Mouse (Mus musculus) embryonic facial prominence, embryonic 11.5 days (tissue): ENCODE results near the gene 1600002K03Rik. TPM values are rescaled to one million over a fixed set of nuclear protein-coding genes. Genes with fewer than 3 reads are reported as not detected.
"Not testable (repeated sequence)": the region's sequence is repeated elsewhere in the genome, so short reads cannot be mapped to it uniquely, and the experiment has no call there.

Experiments used
- ATAC-seq: fragments of 200-750 bp; cut with Nextera tagmentation; replicated peaks from 2 replicates; pipeline ENCODE4 v1.8.0; 2017; ENCODE audit warnings: low read depth; ENCODE audit not compliant: insufficient number of reproducible peaks, low FRiP score, low TSS enrichment
- DNase-seq: peaks from one replicate; pipeline ENCODE4 v3.0.0-alpha.2; 2015; ENCODE audit warnings: low spot score
- H3K27ac ChIP-seq: fragments of 300-500 bp; sonication (generic); replicated peaks from 2 replicates; pipeline ENCODE4 v1.5.1; 2014; ENCODE audit warnings: mild to moderate bottlenecking, low read depth, low read length, control low read depth
- H3K27me3 ChIP-seq: fragments of 300-500 bp; sonication (generic); 2 replicates; pipeline ENCODE4 v1.6.1; 2014; ENCODE audit warnings: mild to moderate bottlenecking, low read length, moderate library complexity, mixed read lengths; ENCODE audit not compliant: control insufficient read depth, insufficient read depth
- H3K36me3 ChIP-seq: fragments of 300-500 bp; sonication (generic); replicated peaks from 2 replicates; pipeline ENCODE4 v1.6.1; 2014; ENCODE audit warnings: low read depth, mild to moderate bottlenecking, low read length, moderate library complexity, mixed read lengths; ENCODE audit not compliant: control insufficient read depth, insufficient read depth
- H3K4me1 ChIP-seq: fragments of 300-500 bp; sonication (generic); 2 replicates; pipeline ENCODE4 v1.6.1; 2014; ENCODE audit warnings: low read length, mixed read lengths; ENCODE audit not compliant: control insufficient read depth, insufficient read depth
- H3K4me2 ChIP-seq: fragments of 300-500 bp; sonication (generic); 2 replicates; pipeline ENCODE4 v1.6.1; 2014; ENCODE audit warnings: low read depth, mild to moderate bottlenecking, control low read depth, low read length, moderate library complexity
- H3K4me3 ChIP-seq: fragments of 300-500 bp; sonication (generic); 2 replicates; pipeline ENCODE4 v1.5.1; 2014; ENCODE audit warnings: low read depth, low read length, control low read depth
- H3K9ac ChIP-seq: fragments of 300-500 bp; sonication (generic); replicated peaks from 2 replicates; pipeline ENCODE4 v1.6.1; 2014; ENCODE audit warnings: mild to moderate bottlenecking, control low read depth, low read length
- H3K9me3 ChIP-seq: fragments of 300-500 bp; sonication (generic); replicated peaks from 2 replicates; pipeline ENCODE4 v1.6.1; 2016; ENCODE audit warnings: mild to moderate bottlenecking, low read length, inconsistent platforms, mixed read lengths; ENCODE audit not compliant: control insufficient read depth
- WGBS: fragments of 180-500 bp; shearing (Covaris S2); extraction: QIAGEN DNeasy Blood & Tissue Kit; methylation state at CpG from one replicate; pipeline ENCODE4 v1.1.7; 2014; 5-methylcytosine and 5-hydroxymethylcytosine counted together
- polyA plus RNA-seq: library from polyadenylated mRNA; unstranded; fragments of >200 nt; fragmentation: Nextera tagmentation; extraction: Ambion mirVana; gene quantifications from 2 replicates; pipeline ENCODE4 v1.2.1, GENCODE M21; 2014

The 1600002K03Rik gene
- polyA plus RNA-seq, 1 experiment from 2014 or later = 6.8 TPM

DNA sequence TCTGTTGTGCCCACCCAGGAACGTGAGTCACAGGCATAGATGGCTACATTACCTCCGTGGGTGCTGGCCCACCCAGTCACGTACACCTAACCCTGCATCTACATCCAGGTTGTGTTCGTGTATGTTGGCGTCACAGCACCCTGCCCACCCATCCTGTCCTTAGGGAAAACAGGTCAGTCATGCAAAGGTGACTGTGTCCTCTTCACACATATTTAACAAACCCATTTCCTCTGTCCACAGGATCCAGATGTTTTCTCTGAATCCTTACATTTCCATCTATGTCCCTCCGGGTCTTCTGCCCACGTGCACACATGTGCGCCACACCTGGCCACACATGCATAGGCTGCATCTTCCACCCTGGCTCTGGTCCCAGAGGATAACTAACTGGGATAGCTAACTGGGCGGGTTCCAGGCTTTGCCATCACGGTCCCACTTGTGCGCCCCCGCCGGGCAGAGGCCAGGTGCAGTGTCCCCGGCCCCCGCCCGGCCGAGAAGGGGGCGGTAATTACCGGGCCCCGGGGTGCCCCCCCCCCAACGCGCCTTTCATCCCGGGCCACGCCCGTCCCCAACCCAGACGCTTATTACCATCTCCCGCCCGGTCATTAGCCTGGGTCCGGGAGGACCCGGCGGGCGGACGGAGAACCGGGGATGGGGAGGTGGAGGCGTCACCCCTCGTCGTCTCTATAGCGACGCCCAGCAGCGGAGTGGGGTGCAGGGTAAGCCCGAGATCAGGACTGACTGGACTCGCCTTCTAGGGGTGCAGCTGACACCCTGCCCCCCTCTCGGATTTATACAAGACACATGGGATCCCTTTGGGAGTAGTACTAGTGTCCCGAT lies 8.4 kb upstream of the 1600002K03Rik start:
- no peaks in the 10 kb centered on the region for H3K27me3 ChIP-seq
- H3K4me1 ChIP-seq = peaks cover 19% of the 10 kb centered on the region
- H3K9ac ChIP-seq = peak overlapping the region; percentile 42
- DNase-seq = no peak
- no peaks in the 10 kb centered on the region for H3K36me3 ChIP-seq
- WGBS = 10% methylated on average over 40 of the region's 44 CpGs
- peak overlapping the region; percentile 32 for H3K4me3 ChIP-seq
- no peak overlapping the region; the same call in 1 of the 2 replicates for H3K27ac ChIP-seq
- ATAC-seq = no peak; the same call in 1 of the 2 replicates
- peak overlapping the region; percentile 87 for H3K4me2 ChIP-seq
- no peaks in the 10 kb centered on the region for H3K9me3 ChIP-seq

DNA sequence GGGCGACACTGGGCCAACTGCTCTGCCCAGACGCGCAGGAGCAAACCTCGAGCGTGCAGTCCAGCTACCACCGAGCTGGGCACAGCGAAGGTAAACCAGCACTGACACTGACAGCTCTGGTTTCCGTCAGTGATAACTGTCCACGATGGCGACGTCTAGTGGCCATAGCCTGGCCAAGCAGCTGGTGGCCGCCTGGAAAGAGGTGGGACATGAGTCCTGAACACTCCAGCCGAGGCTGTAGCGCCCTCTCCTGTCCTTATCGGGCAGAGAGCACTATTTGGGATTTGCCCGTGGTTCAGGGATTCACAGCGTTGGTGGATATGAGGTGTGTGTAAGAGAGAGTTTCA lies 7.8 kb upstream of the 1600002K03Rik start:
- peak; percentile 97 for DNase-seq
- no peak overlapping the region; the same call in 1 of the 2 replicates for H3K9ac ChIP-seq
- H3K27ac ChIP-seq = no peak overlapping the region; the same call in 1 of the 2 replicates
- peak overlapping the region; percentile 32 for H3K4me3 ChIP-seq
- under 1% methylated on average over 17 of the region's 17 CpGs for WGBS
- H3K4me2 ChIP-seq = peak overlapping the region; percentile 87
- peak; percentile 16 for ATAC-seq
- no peaks in the 10 kb centered on the region for H3K9me3 ChIP-seq
- no peaks in the 10 kb centered on the region for H3K27me3 ChIP-seq
- no peaks in the 10 kb centered on the region for H3K36me3 ChIP-seq
- H3K4me1 ChIP-seq = peaks cover 19% of the 10 kb centered on the region

DNA sequence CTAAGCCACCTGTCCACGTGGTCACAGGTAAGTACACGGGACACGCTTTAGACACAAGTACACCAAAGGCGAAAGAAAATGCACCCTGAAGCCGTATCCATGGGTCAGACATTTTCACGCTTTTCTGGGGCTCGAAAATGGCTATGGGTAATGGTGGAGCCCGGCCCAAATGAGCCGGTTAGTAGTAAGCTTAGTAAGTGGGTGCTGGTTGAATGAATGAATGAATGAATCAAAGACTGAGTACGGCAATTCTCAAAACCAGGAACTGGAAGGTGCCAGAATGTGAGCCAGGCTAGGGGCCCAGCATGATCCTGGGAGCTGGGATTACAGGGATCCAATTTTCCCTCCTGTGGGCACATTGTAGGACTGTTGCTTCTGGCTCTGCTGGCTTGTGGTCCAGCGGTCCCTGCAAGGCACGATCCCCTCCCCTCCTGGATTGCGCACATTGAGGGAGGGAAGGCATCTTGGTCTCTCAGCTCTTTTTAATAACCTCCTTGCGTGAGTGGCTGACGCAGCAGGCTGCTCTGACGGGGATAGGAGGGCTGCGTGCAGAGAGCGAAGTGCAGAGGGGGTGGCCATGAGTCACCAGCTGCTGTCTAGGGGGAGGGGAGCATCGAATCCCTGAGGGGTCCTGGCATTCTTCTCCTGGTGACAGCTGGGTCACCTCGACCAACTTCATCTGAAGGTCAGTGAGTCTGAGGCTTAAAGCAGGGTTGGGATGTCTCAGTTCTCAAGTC lies 7.2 kb upstream of the 1600002K03Rik start, which contains the start of gene Cirbp:
Cirbp (plus strand) TSS at position 594 of the 737 bp plus-strand sequence.
- H3K4me1 ChIP-seq = peaks cover 19% of the 10 kb centered on the region

DNA sequence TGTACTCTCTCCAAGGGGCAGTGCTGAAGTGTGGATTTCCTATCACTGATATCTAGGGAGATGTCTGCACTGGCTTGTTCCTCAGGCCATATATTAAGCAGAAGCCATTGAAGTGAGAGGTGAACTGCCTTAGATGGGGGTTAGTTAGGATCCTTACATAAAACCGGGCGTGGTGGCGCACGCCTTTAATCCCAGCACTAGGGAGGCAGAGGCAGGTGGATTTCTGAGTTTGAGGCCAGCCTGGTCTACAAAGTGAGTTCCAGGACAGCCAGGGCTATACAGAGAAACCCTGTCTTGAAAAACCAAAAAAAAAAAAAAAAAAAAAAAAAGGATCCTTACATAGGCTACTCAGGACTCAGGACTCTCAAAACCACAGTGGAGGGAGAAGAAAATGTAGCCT lies 6.6 kb upstream of the 1600002K03Rik start:
- not testable (repeated sequence) for H3K9me3 ChIP-seq, H3K9ac ChIP-seq, DNase-seq, H3K27me3 ChIP-seq, ATAC-seq, H3K27ac ChIP-seq, H3K4me3 ChIP-seq, H3K36me3 ChIP-seq
- WGBS = 90% methylated on average over 4 of the region's 4 CpGs
- 0 out of 2 replicates have a peak overlapping the region, but pooled peaks have one; percentile 7 for H3K4me2 ChIP-seq
- peaks cover 17% of the 10 kb centered on the region for H3K4me1 ChIP-seq

More for the DNA sequence above, 7.2 kb upstream of the 1600002K03Rik start, which contains the start of gene Cirbp:
- no peaks in the 10 kb centered on the region for H3K27me3 ChIP-seq
- no peak for ATAC-seq
- no peaks in the 10 kb centered on the region for H3K9me3 ChIP-seq
- peak; percentile 33 for DNase-seq
- peaks cover 3% of the 10 kb centered on the region for H3K36me3 ChIP-seq
- peak within 1 kb of the TSS; percentile 32; the same call in 1 of the 2 replicates for H3K9ac ChIP-seq
- peak within 1 kb of the TSS; percentile 99; the same call in 1 of the 2 replicates for H3K27ac ChIP-seq
- H3K4me3 ChIP-seq = peak within 1 kb of the TSS; percentile 32
- WGBS = 13% methylated on average over 20 of the region's 20 CpGs
- H3K4me2 ChIP-seq = peak within 1 kb of the TSS; percentile 87

GRCm38 (mm10) chr10:80167460-80168037 lies 5.2 kb upstream of the 1600002K03Rik start:
- Histone ChIP-seq H3K27ac (peak overlapping the region; percentile 99), H3K9ac (peak overlapping the region; percentile 99), H3K36me3 (peaks cover 12% of the 10 kb centered on the region), H3K4me1 (peaks cover 10% of the 10 kb centered on the region), H3K27me3 (no peaks in the 10 kb centered on the region), H3K4me2 (peak overlapping the region; percentile 60), H3K9me3 (no peaks in the 10 kb centered on the region), H3K4me3 (peak overlapping the region; percentile 91)
- peak; percentile 100 for DNase-seq
- under 1% methylated on average over 52 of the region's 55 CpGs for WGBS
- peak; percentile 81 for ATAC-seq

DNA sequence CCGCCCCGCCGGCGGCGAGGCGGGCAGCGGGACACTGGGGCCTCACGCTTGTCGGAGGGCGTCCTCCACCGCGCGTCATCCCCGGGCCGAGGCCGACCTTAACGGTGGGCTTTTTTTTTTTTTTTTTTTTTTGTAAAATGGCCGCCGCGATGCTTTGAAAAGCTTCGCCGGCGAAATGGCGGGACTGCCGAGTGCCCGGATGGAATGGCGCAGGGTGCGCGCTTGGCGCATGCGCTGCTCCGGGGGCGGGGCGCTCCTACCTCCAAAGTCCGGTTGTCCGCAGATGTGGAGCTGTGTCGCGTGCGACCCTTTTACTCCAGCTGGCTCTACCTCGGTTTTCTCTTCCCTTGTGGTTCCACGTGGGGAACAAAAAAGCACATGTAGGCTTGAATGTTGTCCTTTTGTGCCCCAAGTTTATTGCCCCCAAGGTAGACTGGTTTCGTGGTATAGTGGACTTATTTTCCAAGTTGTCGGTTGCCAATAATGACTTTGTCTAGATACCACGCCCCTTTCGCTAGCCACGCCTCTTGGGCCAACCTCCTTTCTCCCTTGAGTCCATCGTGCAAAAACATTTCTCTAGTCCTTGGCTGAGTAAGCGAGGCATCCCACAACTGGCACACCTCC lies 4.6 kb upstream of the 1600002K03Rik start:
- H3K4me1 ChIP-seq = peaks cover 10% of the 10 kb centered on the region
- peaks cover 12% of the 10 kb centered on the region for H3K36me3 ChIP-seq
- DNase-seq (peak; percentile 94), ATAC-seq (peak; percentile 16; the same call in 1 of the 2 replicates)
- peak overlapping the region; percentile 99 for H3K27ac ChIP-seq
- peak overlapping the region; percentile 60 for H3K4me2 ChIP-seq
- no peaks in the 10 kb centered on the region for H3K9me3 ChIP-seq
- under 1% methylated on average over 45 of the region's 48 CpGs for WGBS
- H3K9ac ChIP-seq = peak overlapping the region; percentile 99
- H3K27me3 ChIP-seq = no peaks in the 10 kb centered on the region
- peak overlapping the region; percentile 91 for H3K4me3 ChIP-seq

- no peaks in the 10 kb centered on the region for H3K9me3 ChIP-seq
- no peaks in the 10 kb centered on the region for H3K27me3 ChIP-seq
- H3K4me3 ChIP-seq = peak overlapping the region; percentile 91
- H3K36me3 ChIP-seq = peaks cover 12% of the 10 kb centered on the region
- 77% methylated on average over 1 of the region's 1 CpGs for WGBS
- H3K27ac ChIP-seq = no peak overlapping the region; the same call in 1 of the 2 replicates
- no peak for DNase-seq
- peak overlapping the region; percentile 99 for H3K9ac ChIP-seq
- H3K4me2 ChIP-seq = peak overlapping the region; percentile 60
- ATAC-seq = no peak
- peaks cover 8% of the 10 kb centered on the region for H3K4me1 ChIP-seq
Observed at GRCm38 (mm10) chr10:80169070-80169469, 3.7 kb upstream of the 1600002K03Rik start.
